Mouse (Mus musculus): ENCODE results near the gene Slc17a8.
"Not testable (repeated sequence)": the region's sequence is repeated elsewhere in the genome, so short reads cannot be mapped to it uniquely, and the experiment has no call there.

The Slc17a8 gene

GRCm38 (mm10) chr10:89592797-89593196, 28.3 kb downstream of the Slc17a8 start:
- in situ Hi-C loops (cut with MboI, MseI): no loop called here

DNA sequence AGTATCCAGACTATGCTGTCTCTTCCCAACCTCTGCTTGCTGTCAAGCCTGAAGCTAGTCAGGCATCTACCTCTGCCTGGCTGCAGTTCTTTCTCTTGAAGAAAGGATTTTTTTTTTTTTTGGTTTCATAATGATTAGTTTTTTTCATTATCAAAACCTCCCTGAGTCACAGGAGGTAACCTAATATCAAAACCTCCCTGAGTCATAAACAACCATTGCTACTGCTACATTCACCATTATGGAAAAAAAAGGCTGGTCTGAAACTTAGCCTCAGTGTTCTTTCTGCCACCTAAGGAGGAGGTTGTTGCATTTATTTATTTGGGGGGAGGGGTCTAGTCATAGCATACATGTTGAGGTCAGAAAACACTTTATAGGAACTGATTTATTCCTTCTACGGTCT, 31.2 kb downstream of the Slc17a8 start:
- in situ Hi-C loops (cut with MboI, MseI): no loop called here

DNA sequence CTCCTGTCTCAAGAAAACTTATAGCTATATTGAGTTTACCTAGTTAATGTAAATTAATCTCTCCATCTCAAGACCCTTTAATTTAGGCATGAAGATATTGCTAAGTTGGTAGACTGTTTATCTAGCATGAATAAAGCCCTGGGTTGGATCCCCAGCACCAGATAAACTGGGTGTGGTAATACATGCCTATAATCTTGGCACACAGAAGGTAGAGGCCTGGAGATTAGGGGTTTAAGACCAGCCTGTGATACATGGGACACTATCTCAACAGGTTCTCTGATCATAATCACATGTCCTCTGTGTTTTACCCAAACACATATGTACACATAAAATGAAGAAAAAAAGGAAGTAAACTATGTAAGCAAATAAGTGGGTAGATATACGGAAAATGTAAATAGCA, 32.3 kb downstream of the Slc17a8 start:
- in situ Hi-C loops (cut with MboI, MseI): no loop called here

DNA sequence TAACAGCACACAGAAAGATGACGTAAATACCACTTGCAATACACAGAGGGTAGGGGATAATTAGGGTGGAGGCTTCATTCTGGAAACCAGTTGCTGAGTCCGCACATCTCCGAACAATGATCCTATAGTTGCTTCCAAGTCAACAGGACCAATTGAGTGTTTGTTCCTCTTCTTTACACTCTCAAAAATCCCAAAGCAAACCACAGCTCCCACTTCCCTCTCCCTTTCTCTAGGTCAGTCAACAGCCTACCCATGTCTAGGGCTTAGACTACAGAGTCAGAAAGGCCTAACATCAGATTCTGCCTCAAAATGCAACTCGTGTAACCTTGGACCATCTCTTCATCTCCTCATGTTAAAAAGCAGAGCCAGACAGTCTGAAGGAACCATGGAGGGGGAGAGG, 36.3 kb downstream of the Slc17a8 start:
- in situ Hi-C loops (cut with MboI, MseI): no loop called here

GRCm38 (mm10) chr10:89578801-89579200, 42.3 kb downstream of the Slc17a8 start:
- in situ Hi-C loops (cut with MboI, MseI): no loop called here

- in situ Hi-C loops (cut with MboI, MseI): no loop called here
These were observed 43.4 kb downstream of the Slc17a8 start for GRCm38 (mm10) chr10:89577666-89578065.

- in situ Hi-C loops (cut with MboI, MseI): no loop called here
These were observed 47.6 kb downstream of the Slc17a8 start for GRCm38 (mm10) chr10:89573421-89573820.

- in situ Hi-C loops (cut with MboI, MseI): no loop called here
These were observed 48.1 kb downstream of the Slc17a8 start for GRCm38 (mm10) chr10:89572946-89573345.

DNA sequence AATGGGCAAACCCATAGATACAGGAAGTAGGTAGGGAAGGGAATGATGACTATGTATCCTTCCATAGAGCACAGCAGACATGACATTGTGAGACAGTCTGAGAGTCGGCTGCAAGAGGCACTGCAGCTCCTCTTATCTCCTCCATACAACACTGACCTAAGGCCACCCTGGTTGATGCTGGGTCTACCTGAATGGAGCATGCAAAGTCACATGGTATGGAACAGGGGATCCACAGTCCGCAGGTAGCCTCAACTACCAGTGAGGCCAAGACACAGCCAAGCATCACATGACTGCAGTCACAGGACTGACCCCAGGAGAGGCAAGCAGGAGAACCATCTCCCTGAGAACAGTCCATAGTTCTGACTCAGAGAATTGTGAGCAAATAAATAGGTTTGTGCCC, 53.7 kb downstream of the Slc17a8 start:
- in situ Hi-C loops (cut with MboI, MseI): no loop called here

GRCm38 (mm10) chr10:89565301-89566022, 55.6 kb downstream of the Slc17a8 start:
- in situ Hi-C loops (cut with MboI, MseI): no loop called here

DNA sequence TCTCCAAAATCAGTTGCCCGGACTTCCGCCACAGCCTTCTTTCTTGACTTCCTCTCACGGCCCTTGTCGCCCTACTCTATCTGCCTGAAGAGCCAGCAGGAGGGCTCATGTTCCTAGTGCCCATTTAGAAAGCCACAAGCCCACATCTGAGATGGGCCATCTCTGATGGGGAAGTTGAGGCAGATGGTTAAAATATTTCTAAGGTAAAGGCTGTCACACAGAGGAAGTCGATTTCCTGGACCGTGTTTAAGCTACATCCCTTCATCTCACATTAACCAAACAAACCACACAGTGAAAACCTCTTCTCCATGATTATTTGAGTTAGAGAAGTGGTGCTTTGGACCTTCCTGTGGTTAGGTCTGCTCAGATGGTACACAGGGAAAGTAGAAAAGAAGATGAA, 58.9 kb downstream of the Slc17a8 start:
- in situ Hi-C loops (cut with MboI, MseI): no loop called here

- in situ Hi-C loops (cut with MboI, MseI): no loop called here
These were observed 61.7 kb downstream of the Slc17a8 start for GRCm38 (mm10) chr10:89559351-89559750.

DNA sequence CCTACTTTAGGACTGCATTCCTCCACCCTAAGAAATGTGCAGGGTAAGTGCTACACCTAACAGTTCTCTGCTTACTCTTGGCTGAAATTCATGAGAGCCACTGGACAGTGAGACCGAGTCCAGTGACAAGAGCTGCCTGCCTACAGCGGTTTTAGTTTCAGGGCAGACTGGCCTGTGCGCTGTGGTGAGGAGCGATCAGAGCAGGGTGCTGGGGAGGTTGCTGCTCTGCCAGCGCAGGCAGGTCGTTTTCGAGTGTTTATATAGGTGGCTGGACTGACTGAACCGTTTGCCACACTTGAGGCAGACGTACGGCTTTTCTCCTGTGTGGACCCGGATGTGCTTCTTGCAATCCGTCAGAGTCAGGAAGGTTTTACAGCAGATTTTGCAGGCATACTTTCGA, 66.2 kb downstream of the Slc17a8 start:
- in situ Hi-C loops (cut with MboI, MseI): not testable (repeated sequence)

- in situ Hi-C loops (cut with MboI, MseI): not testable (repeated sequence)
These were observed 67.2 kb downstream of the Slc17a8 start for GRCm38 (mm10) chr10:89553855-89554254.

DNA sequence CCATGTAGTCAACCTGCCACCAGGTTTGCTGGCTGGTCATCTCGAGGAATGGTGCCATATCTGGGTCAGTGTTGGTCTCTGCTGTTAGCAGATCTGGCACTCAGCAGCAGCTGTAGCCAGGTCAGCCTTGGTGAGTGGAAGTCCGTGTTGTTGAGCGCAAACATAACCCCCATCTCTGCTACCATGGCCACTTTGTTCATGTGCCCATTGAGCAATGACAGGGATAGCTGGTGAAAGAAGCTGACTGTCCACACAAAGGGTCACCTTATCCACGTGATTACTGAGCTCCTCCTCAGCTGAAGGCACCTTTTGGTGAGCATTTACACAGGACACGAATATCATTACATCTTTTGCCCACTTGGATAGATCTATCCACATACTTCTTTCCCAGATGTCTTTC, 68.0 kb downstream of the Slc17a8 start:
- in situ Hi-C loops (cut with MboI, MseI): no loop called here

DNA sequence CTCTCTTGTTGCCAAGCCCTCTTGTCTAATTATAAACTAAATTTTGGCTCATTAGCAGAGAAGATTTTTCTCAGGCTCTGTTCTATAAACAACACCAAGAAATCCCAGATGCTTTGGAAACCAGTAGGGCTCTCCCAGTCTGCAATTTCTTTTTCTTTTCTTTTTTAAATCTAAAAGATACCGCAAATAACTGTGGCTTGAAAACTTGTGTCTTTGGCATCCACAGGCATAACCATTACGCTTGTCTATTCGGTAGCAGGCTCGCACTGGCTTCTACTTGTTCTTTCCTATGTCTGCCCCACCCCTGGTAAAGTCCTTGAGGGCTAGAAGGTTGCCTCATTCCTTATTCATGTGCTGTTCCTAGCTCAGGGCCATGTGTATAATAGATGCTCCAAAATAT, 69.4 kb downstream of the Slc17a8 start:
- in situ Hi-C loops (cut with MboI, MseI): no loop called here

- in situ Hi-C loops (cut with MboI, MseI): no loop called here
These were observed 73.0 kb downstream of the Slc17a8 start for GRCm38 (mm10) chr10:89548028-89548427.

- in situ Hi-C loops (cut with MboI, MseI): no loop called here
These were observed 74.1 kb downstream of the Slc17a8 start for GRCm38 (mm10) chr10:89546989-89547388.

GRCm38 (mm10) chr10:89543867-89544266, 77.2 kb downstream of the Slc17a8 start:
- in situ Hi-C loops (cut with MboI, MseI): no loop called here

- in situ Hi-C loops (cut with MboI, MseI): no loop called here
These were observed 78.7 kb downstream of the Slc17a8 start for GRCm38 (mm10) chr10:89542321-89542720.

DNA sequence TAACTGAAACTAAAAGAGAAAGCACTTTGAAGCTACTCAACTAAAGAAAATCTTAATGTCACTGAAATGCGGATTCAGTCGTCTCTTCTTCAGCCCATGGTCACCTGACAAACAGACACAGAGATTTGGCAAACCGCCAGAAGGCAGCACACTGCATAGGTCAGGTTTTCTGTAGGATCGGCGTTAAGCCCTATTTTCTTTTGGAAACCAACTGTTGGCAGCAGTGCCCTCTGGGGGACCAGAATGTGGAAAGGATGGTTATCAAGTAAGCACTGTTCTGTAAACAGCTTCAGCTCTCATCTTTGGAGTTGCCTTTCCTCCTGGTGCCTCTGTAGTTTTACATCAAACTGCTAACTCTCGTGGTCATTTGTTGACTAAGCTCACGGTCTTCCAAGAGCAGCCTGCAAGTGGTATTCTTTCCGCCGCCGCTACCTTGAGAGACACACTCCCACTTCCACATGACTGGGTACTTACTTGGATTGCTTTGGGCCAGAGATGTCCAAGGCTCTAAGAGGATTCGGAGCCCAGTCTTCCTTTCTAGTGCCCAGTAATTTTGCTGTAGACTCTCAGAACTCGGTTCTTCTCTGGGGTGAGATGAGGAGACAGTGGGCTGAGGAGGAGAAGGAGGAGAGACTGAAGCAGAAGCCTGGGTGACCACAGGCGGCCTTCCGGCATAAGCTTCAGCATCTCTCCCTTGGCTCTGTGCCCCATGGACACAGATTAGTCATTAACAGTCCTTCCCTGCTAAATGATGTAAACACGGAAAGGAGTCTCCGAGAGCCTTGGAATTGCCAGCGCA, 87.9 kb downstream of the Slc17a8 start, which contains the start of gene Nr1h4:
Gene Nr1h4 (minus strand): TSS at position 657 of the 799 bp plus-strand sequence.
- in situ Hi-C loops (cut with MboI, MseI): no loop called here

DNA sequence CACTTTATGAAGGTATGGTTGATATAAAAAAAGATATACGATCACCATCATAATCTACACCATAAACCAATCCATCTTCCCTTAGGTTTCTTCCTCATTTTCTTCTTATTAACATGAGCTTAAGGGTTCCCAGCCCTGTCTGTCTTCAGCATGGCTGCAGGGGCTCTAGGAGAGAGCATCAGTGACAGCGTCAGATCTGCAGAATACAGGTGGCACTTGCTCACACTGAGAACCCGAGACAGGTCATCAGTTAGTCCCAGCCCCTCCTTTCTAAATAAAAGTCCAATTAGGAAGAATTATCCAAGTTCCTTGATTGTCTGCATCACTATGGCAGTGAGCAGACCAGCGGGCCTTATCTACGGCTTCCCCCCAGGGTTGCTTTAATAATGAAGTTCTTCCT, 88.6 kb downstream of the Slc17a8 start:
- in situ Hi-C loops (cut with MboI, MseI): no loop called here

- in situ Hi-C loops (cut with MboI, MseI): no loop called here
These were observed 89.1 kb downstream of the Slc17a8 start for GRCm38 (mm10) chr10:89531976-89532375.

Data from T-helper 1 cell (primary cell).